Mouse (Mus musculus): Measurements from ENCODE around the gene Gm21312.
"Not testable (repeated sequence)": the region's sequence is repeated elsewhere in the genome, so short reads cannot be mapped to it uniquely, and the experiment has no call there.

Gm21312 gene

GRCm38 (mm10) chr10:104176724-104177123 is at the start of gene Gm21312:
Gm21312 (plus strand) TSS chr10:104177024.
- DNase-seq, result not testable (repeated sequence)

- DNase-seq, result not testable (repeated sequence)
Measured at GRCm38 (mm10) chr10:104142687-104143086, 34.1 kb upstream of the Gm21312 start, which contains the start of gene Gm21293. Gm21293 (plus strand) TSS chr10:104142987.

GRCm38 (mm10) chr10:104151197-104151596 is 25.6 kb upstream of the Gm21312 start, which contains the start of gene Gm6763:
Gm6763 (plus strand) TSS chr10:104151497.
- not testable (repeated sequence) for DNase-seq

GRCm38 (mm10) chr10:104159706-104160105 is 17.1 kb upstream of the Gm21312 start, which contains the start of gene Gm8764:
Gm8764 (plus strand) TSS chr10:104160006.
- not testable (repeated sequence) for DNase-seq

GRCm38 (mm10) chr10:104168215-104168614 is 8.6 kb upstream of the Gm21312 start, which contains the start of gene Gm21304:
Gm21304 (plus strand) TSS chr10:104168515.
- DNase-seq, result not testable (repeated sequence)

- not testable (repeated sequence) for DNase-seq
Measured at GRCm38 (mm10) chr10:104185233-104185632, 8.4 kb downstream of the Gm21312 start, which contains the start of gene Gm20765. Gm20765 (plus strand) TSS chr10:104185533.

- not testable (repeated sequence) for DNase-seq
Measured at GRCm38 (mm10) chr10:104193742-104194141, 16.9 kb downstream of the Gm21312 start, which contains the start of gene Gm4340. Gm4340 (plus strand) TSS chr10:104194042.

- no peak for DNase-seq
Measured at GRCm38 (mm10) chr10:104209655-104210054, 32.8 kb downstream of the Gm21312 start.

- DNase-seq, result no peak
Measured at GRCm38 (mm10) chr10:104210268-104210990, 33.6 kb downstream of the Gm21312 start.

GRCm38 (mm10) chr10:104214527-104214926 is 37.7 kb downstream of the Gm21312 start:
- no peak for DNase-seq

GRCm38 (mm10) chr10:104220303-104221021 is 43.6 kb downstream of the Gm21312 start:
- no peak for DNase-seq
